Mouse (Mus musculus): ENCODE results near the gene Celf2.

The Celf2 gene

DNA sequence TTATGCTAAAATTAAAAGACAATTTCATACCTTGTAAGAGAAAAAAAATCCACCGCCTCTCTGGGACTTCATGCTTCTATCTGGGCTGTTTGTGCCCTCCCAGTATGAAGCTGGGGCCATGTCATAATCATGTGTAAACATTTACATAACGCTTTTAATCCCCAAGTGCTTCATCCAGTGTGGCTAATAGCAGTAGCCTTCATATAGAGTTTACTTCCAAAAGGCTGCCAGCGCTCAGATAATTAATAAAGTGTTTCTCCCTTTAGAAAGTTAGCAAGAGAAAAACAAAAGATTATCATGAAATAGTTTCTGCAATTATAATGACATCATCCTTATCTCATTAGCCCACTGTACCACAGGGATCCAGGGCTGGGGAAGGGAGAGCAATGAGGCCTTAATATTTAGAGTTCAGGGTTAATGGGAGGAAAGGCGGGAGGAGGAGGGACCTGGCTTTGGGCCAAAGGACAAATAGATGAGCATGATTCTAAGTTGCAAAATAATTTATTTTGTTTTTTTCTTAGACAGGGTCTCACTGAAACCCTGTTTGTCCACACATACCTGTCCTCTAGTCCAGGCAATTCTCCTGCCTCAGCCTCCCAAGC, 425.8 kb downstream of the Celf2 start:
- no peak for DNase-seq (ENCODE audit: low read depth, low spot score)

DNA sequence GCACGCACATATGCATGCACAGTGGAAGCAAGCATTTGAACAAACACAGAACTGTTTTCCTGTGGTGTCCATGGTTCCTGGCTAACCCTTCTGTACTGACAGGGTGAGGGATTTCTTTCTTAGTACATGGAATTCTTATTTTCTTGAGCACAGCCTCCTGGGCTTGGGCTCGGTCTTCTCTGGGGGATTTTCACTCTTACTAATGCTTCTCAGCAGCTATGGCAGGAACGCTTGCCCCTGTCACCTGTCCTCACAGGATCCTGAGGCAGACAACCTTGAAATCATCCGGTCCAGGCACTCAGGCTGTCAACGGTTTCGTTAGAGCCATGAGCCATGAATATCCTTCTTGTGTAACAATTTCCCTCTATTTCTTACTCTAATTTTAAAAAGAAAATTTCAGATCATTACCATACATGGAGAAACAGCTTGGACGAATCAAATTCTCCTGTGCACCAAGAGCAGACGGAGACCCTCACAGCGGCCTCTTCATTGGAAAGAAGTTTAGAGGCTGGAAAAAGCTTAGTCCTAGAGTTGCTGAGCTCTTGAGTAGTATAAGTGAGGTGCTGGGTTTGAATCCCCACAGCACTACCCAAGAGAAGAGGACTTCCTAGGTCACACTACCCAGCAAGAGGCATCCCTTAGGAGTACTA, 426.9 kb downstream of the Celf2 start:
- no peak for DNase-seq (ENCODE audit: low read depth, low spot score)

DNA sequence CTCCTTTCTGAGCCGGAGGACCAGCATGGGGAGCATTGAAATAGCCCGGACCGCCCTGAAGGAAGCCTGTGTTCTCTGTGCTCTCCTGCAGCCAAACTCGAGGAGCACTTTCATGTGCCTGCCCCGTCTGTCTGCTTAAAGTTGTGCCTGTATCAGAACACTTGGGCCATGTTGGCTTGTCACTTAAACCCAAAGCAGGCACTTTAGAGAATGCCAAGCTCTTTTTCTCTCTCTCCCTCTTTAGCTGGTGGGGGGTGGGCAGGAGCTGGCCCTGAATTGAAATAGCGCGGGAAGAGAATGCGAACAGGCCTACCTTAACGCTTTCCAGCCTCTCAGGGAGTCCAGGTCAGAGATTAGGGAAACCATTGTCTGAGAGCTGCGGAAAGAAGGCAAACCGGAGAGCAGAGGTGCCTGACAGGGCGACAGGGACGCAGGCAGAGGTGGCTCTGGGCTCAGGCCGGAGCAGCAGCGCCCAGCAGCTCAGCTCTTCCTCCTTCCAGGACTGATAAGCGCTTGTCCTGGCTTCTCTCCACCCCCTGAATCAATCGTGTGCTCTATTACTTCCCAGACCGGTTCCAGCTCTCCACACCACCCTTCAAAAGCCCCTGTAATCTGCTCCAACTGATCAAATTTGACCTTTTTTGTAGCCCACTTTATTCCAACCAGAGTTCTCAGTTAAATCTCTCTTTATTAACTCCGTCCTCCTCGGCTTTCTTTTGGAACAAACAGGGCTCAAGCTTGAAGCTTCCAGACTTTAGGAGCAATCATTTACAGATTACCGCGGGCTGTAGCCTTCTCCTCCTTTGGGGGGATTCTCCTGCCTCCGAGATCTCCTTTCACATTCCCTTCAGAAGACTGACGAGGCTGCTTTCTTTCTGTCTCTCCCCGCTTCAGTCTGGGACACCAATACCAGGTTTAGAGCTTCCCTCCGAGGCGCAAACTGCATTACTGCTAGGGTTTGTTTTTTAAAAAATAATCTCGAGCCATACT, 428.3 kb downstream of the Celf2 start:
- DNase-seq (ENCODE audit: low read depth, low spot score), result peak; percentile 16

DNA sequence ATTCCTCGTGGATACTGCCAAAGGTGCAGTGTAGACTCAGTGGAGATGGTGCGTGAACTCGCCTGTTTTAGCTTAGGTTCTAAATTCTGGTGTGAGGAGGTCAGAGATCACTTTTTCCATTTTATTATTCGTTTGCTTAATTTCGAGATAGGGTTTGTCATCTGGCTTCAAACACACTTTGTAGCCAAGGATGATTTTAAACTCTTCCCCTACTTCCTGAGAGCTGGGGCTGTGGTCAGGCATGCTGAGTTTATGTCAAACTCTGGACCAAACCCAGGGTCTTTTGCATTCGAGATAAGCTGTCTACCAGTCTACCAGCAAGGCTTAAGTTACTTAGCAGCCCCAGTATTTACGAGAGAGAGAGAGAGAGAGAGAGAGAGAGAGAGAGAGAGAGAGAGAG, 429.3 kb downstream of the Celf2 start:
- no peak for DNase-seq (ENCODE audit: low read depth, low spot score)

DNA sequence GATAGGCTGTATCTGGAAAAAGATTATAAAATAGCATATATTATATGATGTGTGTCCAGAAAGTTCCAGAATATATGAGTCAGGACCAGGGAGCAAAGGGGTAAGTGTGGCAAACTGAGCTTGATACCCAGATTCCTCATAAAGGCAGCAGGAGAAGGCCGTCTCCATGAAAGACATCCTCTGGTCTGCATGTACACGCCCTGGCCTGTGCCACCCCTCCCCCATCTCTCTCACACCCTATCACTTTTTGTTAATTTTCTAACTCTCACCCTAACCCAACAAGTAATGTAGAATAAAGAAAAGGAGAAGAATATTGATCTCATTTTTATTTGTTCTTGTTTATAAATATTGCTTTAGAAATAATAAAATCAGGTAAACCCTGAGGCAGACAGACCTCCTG, 430.0 kb downstream of the Celf2 start:
- DNase-seq (ENCODE audit: low read depth, low spot score), result no peak

DNA sequence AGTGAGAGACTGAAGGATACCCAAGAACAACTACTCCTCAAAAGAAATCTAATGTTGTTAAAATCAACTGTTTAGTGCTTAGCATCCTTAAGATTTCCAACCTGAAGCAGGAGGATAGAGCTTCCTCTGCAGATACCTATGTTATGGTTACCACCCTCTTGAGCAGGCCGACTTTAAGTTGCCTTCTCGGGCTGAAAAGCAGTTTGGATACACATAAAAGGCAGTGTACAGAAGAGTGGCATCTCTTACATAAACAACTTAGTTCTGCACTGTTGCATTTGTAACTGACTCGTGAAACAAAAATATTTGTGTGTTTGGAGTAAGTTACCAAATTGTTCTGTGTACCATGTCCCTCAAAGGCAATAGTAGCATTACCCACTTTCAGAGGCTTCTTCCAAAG, 435.6 kb downstream of the Celf2 start:
- no peak for DNase-seq (ENCODE audit: low read depth, low spot score)

DNA sequence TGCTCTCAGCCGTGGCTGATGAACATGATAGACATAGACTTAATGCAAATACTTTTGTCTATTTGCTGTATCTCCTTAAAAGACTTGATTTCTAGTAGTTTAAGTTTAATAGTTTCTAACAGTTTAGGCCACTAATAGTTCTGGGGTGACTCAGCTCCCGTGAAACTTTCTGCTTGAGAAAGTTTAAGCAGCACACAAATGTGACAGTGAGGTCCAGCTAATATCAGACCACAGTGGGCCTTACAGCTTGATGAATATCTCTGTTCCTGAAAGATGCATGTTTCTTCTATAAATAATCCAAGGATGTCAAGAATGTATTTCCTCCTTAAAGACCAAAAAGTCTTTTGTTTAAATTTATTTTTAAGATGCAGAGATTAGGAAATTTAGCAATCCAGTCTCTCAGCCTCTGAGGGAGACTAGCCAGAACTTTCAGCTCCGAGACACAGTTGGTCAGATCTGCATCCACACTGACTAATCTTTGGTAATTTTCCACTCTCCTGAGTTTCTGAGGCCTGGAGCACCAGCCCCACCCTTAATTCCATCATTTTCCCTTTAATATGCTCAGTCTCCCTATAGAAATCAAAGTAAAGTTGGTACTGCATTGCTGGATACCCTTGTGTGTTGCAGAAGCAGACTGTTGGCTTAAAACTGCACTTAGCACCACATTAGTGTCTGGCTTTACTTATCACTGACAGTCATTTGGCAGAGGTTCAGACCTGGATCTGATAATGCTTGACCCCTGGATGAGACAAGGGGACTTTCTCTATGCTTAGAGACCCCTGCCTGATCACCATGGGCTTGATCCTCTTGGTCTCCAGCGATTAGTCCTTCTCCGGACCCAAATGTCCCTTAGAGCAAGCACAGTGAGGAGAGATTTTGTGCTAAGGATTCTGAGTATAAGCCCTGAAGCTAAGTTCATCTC, 436.8 kb downstream of the Celf2 start:
- DNase-seq (ENCODE audit: low read depth, low spot score), result no peak

DNA sequence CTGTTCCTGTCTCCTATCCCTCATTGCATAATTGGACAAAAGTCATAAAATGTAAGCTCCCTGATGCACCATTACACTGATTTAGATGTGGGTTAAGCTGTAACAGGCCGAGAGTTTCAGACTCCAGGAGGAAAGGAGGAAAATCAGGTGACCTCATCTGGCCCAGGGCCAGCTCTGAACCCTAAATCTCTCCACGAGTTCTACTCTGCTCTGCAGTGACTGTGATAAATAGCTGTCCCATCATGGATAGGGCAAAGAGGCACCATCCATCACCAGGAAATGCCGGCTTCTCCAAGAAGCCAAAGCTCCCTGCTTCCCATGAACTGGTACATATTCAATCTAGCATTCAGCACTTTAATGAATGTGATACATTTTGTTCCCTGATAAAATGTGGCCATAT, 439.9 kb downstream of the Celf2 start:
- no peak for DNase-seq (ENCODE audit: low read depth, low spot score)

DNA sequence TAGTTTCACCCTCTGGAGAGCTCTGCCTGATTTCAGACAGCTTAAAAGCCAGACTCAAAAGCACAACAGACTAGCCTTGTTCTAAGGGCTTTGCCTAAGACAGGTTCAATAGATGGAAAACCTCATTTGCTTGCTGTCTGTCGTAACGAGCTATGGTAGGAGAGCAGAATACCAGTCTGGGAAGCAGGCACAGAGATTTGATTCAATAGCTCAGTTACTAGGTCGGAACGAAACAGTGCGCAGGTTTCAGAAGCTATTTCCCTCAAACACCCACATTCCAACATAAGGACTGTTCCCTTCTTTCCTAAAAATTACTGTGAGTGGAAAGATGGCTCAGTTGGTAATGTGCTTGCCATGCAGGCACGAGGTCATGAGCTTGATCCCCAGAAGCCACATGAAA, 441.1 kb downstream of the Celf2 start:
- DNase-seq (ENCODE audit: low read depth, low spot score), result no peak

DNA sequence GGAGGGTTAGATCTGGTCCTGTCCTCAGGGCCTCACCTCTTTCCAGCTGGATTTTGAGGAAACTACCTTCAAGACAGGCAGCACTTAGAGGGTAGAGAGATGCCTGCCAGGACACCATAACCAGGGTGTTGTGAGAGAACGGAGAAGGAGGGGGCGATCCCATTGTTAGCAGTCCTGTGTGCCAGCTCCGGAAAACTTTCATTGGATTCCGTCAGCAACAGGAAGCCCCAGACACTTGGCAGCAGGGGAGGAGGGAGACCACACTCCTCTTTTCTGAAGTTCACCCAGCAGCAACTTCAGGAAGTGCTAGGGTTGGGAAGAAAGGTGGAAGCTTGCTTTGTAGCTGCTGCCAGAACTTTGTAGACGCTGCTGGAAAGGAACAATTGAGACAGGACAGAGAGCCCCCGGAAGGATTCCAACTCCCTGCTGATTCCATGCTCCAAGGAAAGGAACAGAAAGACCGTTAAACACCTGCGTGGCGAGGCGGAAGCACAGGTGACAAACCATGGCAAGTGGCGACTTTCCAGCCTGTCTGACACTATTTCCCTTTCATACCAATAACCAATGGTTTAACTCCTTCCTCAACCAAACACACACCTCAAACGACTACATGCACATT, 445.7 kb downstream of the Celf2 start:
- peak; percentile 11 for DNase-seq (ENCODE audit: low read depth, low spot score)

DNA sequence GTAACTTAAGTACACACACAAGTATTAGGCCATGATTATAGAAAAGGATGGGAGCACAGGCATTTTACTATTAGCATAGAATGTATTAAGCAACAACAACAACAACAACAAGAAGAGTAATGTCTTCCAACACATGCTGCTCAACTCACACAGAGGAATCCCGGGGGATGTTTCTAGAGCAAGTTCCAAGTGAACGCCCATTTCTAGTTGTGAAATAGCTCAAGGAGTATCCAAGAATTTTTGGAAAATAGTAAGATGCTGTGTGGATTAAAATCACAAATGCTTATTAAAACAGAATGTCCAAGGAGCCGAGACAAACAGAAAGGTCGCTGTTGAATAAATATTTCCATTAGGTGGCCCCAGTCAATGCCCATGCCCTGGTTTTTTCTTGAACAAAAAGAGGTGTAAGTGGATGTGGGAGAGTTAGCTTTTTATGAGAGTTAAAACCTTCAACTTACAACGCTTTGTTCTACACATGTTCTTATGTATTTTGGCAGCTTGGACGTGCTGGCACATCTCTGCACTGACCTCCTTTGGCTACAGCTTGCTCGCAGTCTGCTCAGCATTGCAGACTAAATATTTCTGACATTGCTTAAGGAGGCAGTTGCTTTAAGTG, 448.8 kb downstream of the Celf2 start:
- DNase-seq (ENCODE audit: low read depth, low spot score), result no peak

DNA sequence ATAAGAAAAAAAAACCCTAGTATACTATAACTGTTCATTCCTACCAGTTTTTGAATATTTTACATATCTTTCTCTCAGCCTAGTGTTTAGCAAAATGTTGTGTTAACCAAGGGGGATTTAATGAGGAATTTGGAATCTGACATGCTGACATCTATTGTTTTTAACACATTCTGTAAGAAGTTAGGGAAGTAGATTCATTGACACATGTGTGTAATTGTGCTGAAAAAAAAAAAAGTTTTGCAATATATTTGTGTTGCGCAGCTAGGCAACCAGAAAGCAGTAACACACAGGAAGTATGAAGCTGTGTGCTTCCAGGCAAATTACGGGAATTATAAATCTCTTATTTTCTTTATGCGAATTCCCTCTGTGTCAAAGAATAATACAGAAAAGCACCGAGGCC, 453.0 kb downstream of the Celf2 start:
- no peak for DNase-seq (ENCODE audit: low read depth, low spot score)

DNA sequence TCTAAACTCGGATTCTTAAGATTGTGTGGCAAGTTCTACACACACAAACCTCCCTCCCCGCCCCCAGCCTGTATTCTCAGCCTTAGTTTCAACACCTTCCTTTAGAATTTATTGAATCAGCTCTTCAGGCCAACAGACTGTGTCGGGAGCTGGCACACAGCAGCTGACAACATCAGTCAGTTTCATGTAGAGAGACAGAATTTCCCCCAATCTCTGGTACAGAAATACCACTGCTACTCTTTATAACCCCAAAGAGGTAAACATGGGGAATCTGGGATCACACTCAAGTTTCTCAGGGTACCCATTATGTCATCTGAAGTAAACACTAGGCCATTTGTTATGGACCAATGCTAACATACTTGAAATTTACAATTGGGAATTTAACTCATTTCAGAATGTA, 453.4 kb downstream of the Celf2 start:
- DNase-seq (ENCODE audit: low read depth, low spot score), result no peak

DNA sequence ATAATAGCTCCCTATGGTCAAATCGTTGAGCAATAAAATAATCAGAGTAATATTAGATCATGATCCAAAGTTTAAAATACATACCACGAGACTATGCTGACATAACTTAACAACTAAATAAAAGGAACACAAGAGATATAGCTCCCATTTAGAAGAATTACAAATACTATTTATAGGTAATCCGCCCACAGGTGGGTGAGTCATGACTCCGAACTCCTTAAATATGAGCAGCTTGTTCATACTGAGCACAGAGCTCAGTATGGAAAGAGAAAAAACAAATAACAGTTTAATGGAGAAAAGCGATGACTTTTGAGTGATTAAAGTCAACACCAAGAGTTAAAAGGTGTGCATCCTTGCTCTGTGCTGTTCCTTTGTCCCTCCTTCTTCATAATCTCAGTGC, 458.3 kb downstream of the Celf2 start:
- DNase-seq (ENCODE audit: low read depth, low spot score), result no peak

DNA sequence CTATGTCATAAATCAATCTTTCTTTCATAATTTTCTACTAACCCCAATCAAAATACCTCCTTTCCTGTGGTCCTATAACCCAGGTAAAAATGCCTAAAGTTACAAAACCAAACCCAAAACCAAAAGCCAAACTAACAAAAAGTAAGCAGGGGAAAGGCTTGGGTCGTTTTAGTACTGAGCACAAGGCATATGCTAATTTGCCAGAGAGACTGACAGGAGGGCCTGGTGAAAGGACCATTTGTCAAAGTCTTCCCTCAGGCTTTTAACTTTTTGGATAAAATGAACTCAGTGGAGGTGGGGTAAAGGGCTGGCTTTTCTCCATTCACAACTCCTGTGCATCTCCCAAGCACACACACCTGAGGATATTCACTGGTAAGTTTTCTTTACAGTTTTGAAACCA, 463.2 kb downstream of the Celf2 start:
- DNase-seq (ENCODE audit: low read depth, low spot score), result no peak

DNA sequence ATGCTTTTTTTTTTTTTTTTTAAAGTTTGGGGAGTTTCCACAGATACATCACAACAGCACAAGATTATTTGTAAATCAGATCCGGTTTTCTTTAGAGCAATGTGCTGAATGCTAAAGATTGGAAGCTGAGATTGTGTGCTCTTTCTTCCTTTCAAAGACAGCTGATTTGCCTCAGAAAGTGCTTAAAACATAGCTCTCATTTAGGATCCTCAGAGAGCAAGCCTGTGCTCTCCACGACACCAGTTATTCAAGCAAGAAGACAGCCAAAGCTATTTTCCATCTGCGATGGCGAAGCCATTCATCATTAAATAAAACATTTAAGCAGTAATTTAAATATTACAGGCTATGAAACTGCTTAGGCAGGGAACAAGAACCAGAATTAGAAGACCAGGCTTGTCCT, 463.8 kb downstream of the Celf2 start:
- no peak for DNase-seq (ENCODE audit: low read depth, low spot score)

DNA sequence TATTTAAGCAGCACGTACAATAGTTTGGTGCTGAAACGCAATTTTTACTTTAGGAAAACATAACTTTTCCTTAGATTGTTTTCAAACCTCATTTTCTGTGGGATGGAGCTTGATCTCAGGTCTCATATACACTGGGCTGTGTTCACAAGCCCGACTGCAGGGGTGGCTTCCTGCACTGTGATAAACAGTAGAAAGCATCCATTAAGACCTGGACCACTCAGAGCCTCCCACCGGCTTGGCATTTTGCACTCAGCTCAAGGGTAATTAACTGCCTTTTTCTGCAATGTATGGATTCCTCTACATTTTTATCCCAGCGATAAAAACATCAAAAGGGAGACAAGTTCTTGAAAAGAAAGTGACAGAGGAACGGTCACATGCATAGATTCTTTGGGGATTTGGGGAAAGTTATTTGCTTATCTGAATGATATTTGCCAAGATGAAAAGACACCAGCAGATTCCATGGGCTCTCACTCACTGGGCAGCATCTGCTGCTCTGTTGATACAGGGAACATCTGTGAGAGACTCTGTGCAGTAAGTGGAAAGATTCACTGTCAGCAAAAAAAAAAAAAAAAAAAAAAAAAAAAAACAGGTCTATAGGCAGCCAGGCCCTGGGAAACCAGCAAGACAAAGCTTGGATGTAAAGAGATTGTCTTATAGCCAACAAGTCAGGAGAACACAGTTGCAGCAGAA, 465.4 kb downstream of the Celf2 start:
- no peak for DNase-seq (ENCODE audit: low read depth, low spot score)

DNA sequence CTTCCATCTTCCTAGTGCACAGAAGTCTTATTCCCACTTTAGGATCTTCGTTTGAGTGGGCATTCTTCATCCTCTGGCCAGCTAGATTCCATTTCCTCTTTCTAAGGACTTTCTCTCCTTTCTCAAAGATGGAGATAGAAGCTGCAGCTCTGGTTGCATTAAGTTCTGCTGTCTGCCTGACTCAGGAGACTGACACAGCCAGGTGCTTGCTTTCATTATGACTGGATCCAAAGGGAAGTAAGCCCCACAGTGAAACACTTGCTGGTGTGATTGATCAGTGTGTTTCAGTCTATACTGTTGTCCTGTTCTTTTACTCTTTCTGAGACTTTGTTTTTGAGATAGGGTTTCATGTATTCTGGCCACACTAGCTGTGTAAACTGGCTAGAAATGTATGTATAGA, 468.4 kb downstream of the Celf2 start:
- DNase-seq (ENCODE audit: low read depth, low spot score), result no peak

DNA sequence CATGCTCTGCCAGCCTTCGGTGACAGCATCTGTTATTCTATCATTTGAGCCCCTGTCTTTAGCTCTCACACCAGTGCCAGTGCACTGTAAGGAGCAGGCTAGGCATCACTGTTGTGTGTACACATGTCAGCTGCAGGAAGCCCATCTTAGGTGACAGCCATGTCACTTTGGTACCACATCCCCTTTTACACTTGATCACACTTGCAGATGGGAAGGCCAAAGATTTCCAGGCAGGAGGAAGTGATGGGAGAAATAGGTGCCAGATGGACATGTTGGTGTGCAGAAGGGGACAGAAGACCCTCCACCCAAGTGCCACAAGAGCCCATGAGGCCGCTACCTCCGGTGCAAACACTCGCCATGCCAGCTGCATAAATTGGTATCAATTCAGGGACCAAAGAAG, 470.4 kb downstream of the Celf2 start:
- no peak for DNase-seq (ENCODE audit: low read depth, low spot score)

DNA sequence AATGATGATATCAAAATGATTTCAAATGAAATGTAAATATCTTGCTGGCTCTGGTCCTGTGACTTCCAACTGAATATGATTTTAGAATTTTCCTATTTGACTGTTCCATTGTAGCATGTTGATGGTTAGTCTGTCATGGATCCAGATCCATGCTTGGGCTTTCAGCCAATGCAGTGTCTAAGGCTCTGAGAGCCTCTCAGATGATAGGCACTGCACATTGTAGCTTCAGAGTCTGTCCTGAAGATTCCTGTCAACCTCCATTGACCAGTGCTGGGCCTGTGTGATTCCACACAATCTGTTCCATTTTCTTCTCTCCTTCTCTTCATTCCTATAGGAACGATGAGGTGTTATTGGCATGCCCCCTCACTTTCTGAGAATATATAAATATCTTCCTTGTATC, 478.0 kb downstream of the Celf2 start:
- no peak for DNase-seq (ENCODE audit: low read depth, low spot score)
